Mouse (Mus musculus) heart, postnatal 0 days (tissue): ENCODE results near the gene B4galnt3.

Experiments used
- CTCF ChIP-seq: IDR thresholded peaks from 2 replicates; pipeline ENCODE4 v1.5.1; 2016; ENCODE audit warnings: antibody characterized with exemption, control low read depth, low read depth
- EP300 ChIP-seq: IDR thresholded peaks from 2 replicates; pipeline ENCODE4 v1.6.1; 2016; ENCODE audit warnings: antibody characterized with exemption, low read depth

- no peak for TF ChIP-seq CTCF
- peak; percentile 86 for TF ChIP-seq EP300
Observed at GRCm38 (mm10) chr6:120159133-120159901, 135.0 kb downstream of the B4galnt3 start.
